Mouse (Mus musculus): ENCODE measurements around the gene Tldc2. TPM values are rescaled to one million over a fixed set of nuclear protein-coding genes. Genes with fewer than 3 reads are reported as not detected.

Gene Tldc2
- not detected in 2 replicates for polyA plus RNA-seq (2012; rRNA removed)

DNA sequence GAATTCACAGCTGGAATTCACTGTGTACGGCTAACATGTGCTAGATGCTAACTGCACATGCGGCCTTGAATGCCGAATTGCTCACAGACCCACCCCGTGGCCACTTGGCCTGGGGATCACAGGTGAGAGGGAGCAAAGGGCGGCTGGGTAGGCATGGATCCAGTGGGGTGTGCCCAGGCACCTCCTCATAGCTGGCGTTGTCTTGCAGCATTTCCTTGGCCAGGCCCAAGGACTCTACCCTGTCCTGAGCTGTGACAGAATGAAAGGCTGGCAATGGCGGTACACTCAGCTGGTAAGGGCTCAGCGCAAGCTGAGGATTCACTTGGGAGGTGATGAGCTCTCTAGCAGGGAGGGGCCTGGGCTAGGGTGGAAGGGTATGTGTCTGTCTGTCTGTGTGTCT, at the start of gene Tldc2:
Gene Tldc2, plus strand, starts transcription at position 260 of the 400 bp plus-strand sequence.
- Histone ChIP-seq H3K4me3 (ENCODE audit: control insufficient read depth, insufficient read depth, low read length) (no peak within 1 kb of the TSS), H3K4me1 (replicated peaks; ENCODE audit: control insufficient read depth, insufficient read depth, low read length) (no peaks in the 10 kb centered on the region), H3K27me3 (ENCODE audit: control insufficient read depth, insufficient read depth, low read length) (no peaks in the 10 kb centered on the region), H3K36me3 (ENCODE audit: control insufficient read depth, insufficient read depth, low read length) (no peaks in the 10 kb centered on the region), H3K27ac (ENCODE audit: control insufficient read depth, insufficient read depth, low read length) (no peak within 1 kb of the TSS)
- no peak for DNase-seq
- TF ChIP-seq POLR2A (IDR thresholded peaks at IDR 0.05; ENCODE audit: control insufficient read depth, extremely low read depth, insufficient read depth, low read length, poor library complexity) (no peak), CTCF (IDR thresholded peaks at IDR 0.05; ENCODE audit: borderline replicate concordance, control insufficient read depth, extremely low read depth, insufficient read depth, low read length, poor library complexity) (no peak)
- 95% methylated on average over 8 of the region's 8 CpGs for WGBS

GRCm38 (mm10) chr2:157037303-157037702, 49.6 kb upstream of the Tldc2 start:
- H3K36me3 ChIP-seq (ENCODE audit: control insufficient read depth, insufficient read depth, low read length): no peaks in the 10 kb centered on the region
- no peak for DNase-seq
- no peaks in the 10 kb centered on the region for H3K4me1 ChIP-seq (replicated peaks; ENCODE audit: control insufficient read depth, insufficient read depth, low read length)
- TF ChIP-seq CTCF (IDR thresholded peaks at IDR 0.05; ENCODE audit: borderline replicate concordance, control insufficient read depth, extremely low read depth, insufficient read depth, low read length, poor library complexity) (no peak), POLR2A (IDR thresholded peaks at IDR 0.05; ENCODE audit: control insufficient read depth, extremely low read depth, insufficient read depth, low read length, poor library complexity) (no peak)
- 89% methylated on average over 9 of the region's 9 CpGs for WGBS
- no peak overlapping the region for H3K27ac ChIP-seq (ENCODE audit: control insufficient read depth, insufficient read depth, low read length)
- no peak overlapping the region for H3K4me3 ChIP-seq (ENCODE audit: control insufficient read depth, insufficient read depth, low read length)
- H3K27me3 ChIP-seq (ENCODE audit: control insufficient read depth, insufficient read depth, low read length): no peaks in the 10 kb centered on the region

GRCm38 (mm10) chr2:157039900-157040648, 46.8 kb upstream of the Tldc2 start:
- no peaks in the 10 kb centered on the region for H3K36me3 ChIP-seq (ENCODE audit: control insufficient read depth, insufficient read depth, low read length)
- H3K4me3 ChIP-seq (ENCODE audit: control insufficient read depth, insufficient read depth, low read length): no peak overlapping the region
- no peak for TF ChIP-seq POLR2A (IDR thresholded peaks at IDR 0.05; ENCODE audit: control insufficient read depth, extremely low read depth, insufficient read depth, low read length, poor library complexity)
- no peaks in the 10 kb centered on the region for H3K27me3 ChIP-seq (ENCODE audit: control insufficient read depth, insufficient read depth, low read length)
- no peak for DNase-seq
- no peak overlapping the region for H3K27ac ChIP-seq (ENCODE audit: control insufficient read depth, insufficient read depth, low read length)
- H3K4me1 ChIP-seq (replicated peaks; ENCODE audit: control insufficient read depth, insufficient read depth, low read length): no peaks in the 10 kb centered on the region
- 96% methylated on average over 50 of the region's 50 CpGs for whole genome bisulfite sequencing

DNA sequence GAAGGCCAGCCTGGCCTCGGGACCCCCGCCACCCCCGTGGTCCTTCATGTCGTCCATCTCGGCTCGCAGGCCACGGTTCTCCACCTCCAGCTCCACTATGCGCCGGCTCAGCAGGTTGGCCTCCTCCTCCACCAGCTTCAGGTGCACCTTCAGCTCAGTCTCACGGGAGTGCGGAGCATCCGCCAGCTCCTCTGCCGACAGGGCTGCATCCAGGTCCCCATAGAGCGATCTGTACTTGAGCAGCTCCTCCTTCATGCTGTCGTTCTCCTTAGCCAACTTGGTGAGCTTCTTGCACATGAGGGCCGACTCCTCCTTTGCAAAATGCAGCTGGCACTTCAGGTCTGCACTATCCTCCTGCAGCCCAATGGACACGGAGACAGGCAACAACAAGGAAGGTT, 46.2 kb upstream of the Tldc2 start:
- H3K4me3 ChIP-seq (ENCODE audit: control insufficient read depth, insufficient read depth, low read length): no peak overlapping the region
- DNase-seq: no peak
- TF ChIP-seq CTCF (IDR thresholded peaks at IDR 0.05; ENCODE audit: borderline replicate concordance, control insufficient read depth, extremely low read depth, insufficient read depth, low read length, poor library complexity) (no peak), POLR2A (IDR thresholded peaks at IDR 0.05; ENCODE audit: control insufficient read depth, extremely low read depth, insufficient read depth, low read length, poor library complexity) (no peak)
- WGBS: 96% methylated on average over 17 of the region's 17 CpGs
- H3K27ac ChIP-seq (ENCODE audit: control insufficient read depth, insufficient read depth, low read length): no peak overlapping the region
- H3K4me1 ChIP-seq (replicated peaks; ENCODE audit: control insufficient read depth, insufficient read depth, low read length): no peaks in the 10 kb centered on the region
- H3K36me3 ChIP-seq (ENCODE audit: control insufficient read depth, insufficient read depth, low read length): no peaks in the 10 kb centered on the region
- no peaks in the 10 kb centered on the region for H3K27me3 ChIP-seq (ENCODE audit: control insufficient read depth, insufficient read depth, low read length)

DNA sequence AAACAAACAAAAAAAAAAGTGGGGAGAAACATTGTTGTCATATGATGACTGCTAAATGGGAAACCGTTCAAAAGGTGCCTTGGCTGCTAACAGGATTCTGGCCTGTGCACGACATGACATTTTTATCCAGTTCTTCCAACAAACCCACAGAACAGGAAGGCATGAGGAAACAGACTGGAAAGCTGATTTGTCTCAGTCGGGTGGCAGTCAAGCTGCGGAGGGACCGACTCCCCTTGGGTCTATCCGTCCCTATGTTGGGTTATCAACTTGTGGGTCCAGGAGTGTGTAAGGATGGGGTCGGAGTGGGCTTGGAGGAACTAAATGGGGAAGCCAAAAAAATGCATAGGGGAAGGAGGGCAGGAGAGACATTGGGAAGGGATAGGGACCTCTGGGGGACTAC, 45.4 kb upstream of the Tldc2 start:
- no peak overlapping the region for H3K27ac ChIP-seq (ENCODE audit: control insufficient read depth, insufficient read depth, low read length)
- no peak overlapping the region for H3K4me3 ChIP-seq (ENCODE audit: control insufficient read depth, insufficient read depth, low read length)
- 93% methylated on average over 7 of the region's 7 CpGs for WGBS
- no peaks in the 10 kb centered on the region for H3K36me3 ChIP-seq (ENCODE audit: control insufficient read depth, insufficient read depth, low read length)
- no peak for TF ChIP-seq POLR2A (IDR thresholded peaks at IDR 0.05; ENCODE audit: control insufficient read depth, extremely low read depth, insufficient read depth, low read length, poor library complexity)
- TF ChIP-seq CTCF (IDR thresholded peaks at IDR 0.05; ENCODE audit: borderline replicate concordance, control insufficient read depth, extremely low read depth, insufficient read depth, low read length, poor library complexity): no peak
- no peaks in the 10 kb centered on the region for H3K27me3 ChIP-seq (ENCODE audit: control insufficient read depth, insufficient read depth, low read length)
- H3K4me1 ChIP-seq (replicated peaks; ENCODE audit: control insufficient read depth, insufficient read depth, low read length): no peaks in the 10 kb centered on the region
- no peak for DNase-seq

- Histone ChIP-seq H3K4me3 (ENCODE audit: control insufficient read depth, insufficient read depth, low read length) (no peak overlapping the region), H3K27me3 (ENCODE audit: control insufficient read depth, insufficient read depth, low read length) (no peaks in the 10 kb centered on the region), H3K27ac (ENCODE audit: control insufficient read depth, insufficient read depth, low read length) (no peak overlapping the region), H3K36me3 (ENCODE audit: control insufficient read depth, insufficient read depth, low read length) (no peaks in the 10 kb centered on the region), H3K4me1 (replicated peaks; ENCODE audit: control insufficient read depth, insufficient read depth, low read length) (no peaks in the 10 kb centered on the region)
- no peak for TF ChIP-seq CTCF (IDR thresholded peaks at IDR 0.05; ENCODE audit: borderline replicate concordance, control insufficient read depth, extremely low read depth, insufficient read depth, low read length, poor library complexity)
- no peak for TF ChIP-seq POLR2A (IDR thresholded peaks at IDR 0.05; ENCODE audit: control insufficient read depth, extremely low read depth, insufficient read depth, low read length, poor library complexity)
- DNase-seq: no peak
- 97% methylated on average over 8 of the region's 8 CpGs for WGBS
Observed at GRCm38 (mm10) chr2:157043556-157043955, 43.3 kb upstream of the Tldc2 start.

- Histone ChIP-seq H3K4me3 (ENCODE audit: control insufficient read depth, insufficient read depth, low read length) (no peak overlapping the region), H3K27me3 (ENCODE audit: control insufficient read depth, insufficient read depth, low read length) (no peaks in the 10 kb centered on the region), H3K36me3 (ENCODE audit: control insufficient read depth, insufficient read depth, low read length) (no peaks in the 10 kb centered on the region), H3K4me1 (replicated peaks; ENCODE audit: control insufficient read depth, insufficient read depth, low read length) (no peaks in the 10 kb centered on the region), H3K27ac (ENCODE audit: control insufficient read depth, insufficient read depth, low read length) (no peak overlapping the region)
- no peak for TF ChIP-seq POLR2A (IDR thresholded peaks at IDR 0.05; ENCODE audit: control insufficient read depth, extremely low read depth, insufficient read depth, low read length, poor library complexity)
- TF ChIP-seq CTCF (IDR thresholded peaks at IDR 0.05; ENCODE audit: borderline replicate concordance, control insufficient read depth, extremely low read depth, insufficient read depth, low read length, poor library complexity): no peak
- DNase-seq: no peak
Observed at GRCm38 (mm10) chr2:157043987-157044386, 42.9 kb upstream of the Tldc2 start.
